Comparison of ENCODE assay signal across 8 mouse cellular contexts in genomic region chr14:60635911-60636607, GRCm38 (mm10). TPM values are rescaled to one million over a fixed set of nuclear protein-coding genes. Genes with fewer than 3 reads are reported as not detected.
DNase-seq lines count a peak whose midpoint lies in the region; ATAC-seq and TF ChIP-seq lines count a peak whose summit lies in the region.

No protein-coding gene starts in this region.

- no peak overlapping the region for H3K27ac ChIP-seq in lung, embryonic 15.5 days
- H3K27ac ChIP-seq in hindbrain, embryonic 10.5 days: peak overlapping the region; percentile 95
- H3K27ac ChIP-seq in limb, embryonic 12.5 days: no peak overlapping the region
- H3K27ac ChIP-seq in olfactory bulb, adult 2 months (ENCODE audit: insufficient read depth, low read depth, low read length): no peak overlapping the region

- peaks cover 38% of the 10 kb centered on the region for H3K4me1 ChIP-seq in lung, embryonic 15.5 days
- H3K4me1 ChIP-seq in hindbrain, embryonic 10.5 days (replicated peaks): peaks cover 77% of the 10 kb centered on the region
- H3K4me1 ChIP-seq in limb, embryonic 12.5 days (replicated peaks): peaks cover 26% of the 10 kb centered on the region
- peaks cover 21% of the 10 kb centered on the region for H3K4me1 ChIP-seq in olfactory bulb, adult 2 months (ENCODE audit: control insufficient read depth, insufficient read depth, low read length)

- H3K4me3 ChIP-seq in lung, embryonic 15.5 days: peak overlapping the region; percentile 60
- peak overlapping the region; percentile 83 for H3K4me3 ChIP-seq in hindbrain, embryonic 10.5 days
- H3K4me3 ChIP-seq in limb, embryonic 12.5 days (replicated peaks): peak overlapping the region; percentile 58
- peak overlapping the region; percentile 11; the same call in 1 of the 2 replicates for H3K4me3 ChIP-seq in olfactory bulb, adult 2 months (ENCODE audit: insufficient read depth, low read depth, low read length)

- H3K4me2 ChIP-seq in lung, embryonic 15.5 days: peak overlapping the region; percentile 89
- peak overlapping the region; percentile 97 for H3K4me2 ChIP-seq in limb, embryonic 12.5 days

- TF ChIP-seq CTCF in olfactory bulb, adult 2 months (IDR thresholded peaks at IDR 0.05; ENCODE audit: insufficient read depth, low read depth, low read length): no peak

- no peak for DNase-seq in lung, postnatal 4 days
- DNase-seq in hindbrain, embryonic 10.5 days (ENCODE audit: low spot score): peak; percentile 44
- no peak for DNase-seq in ovary, postnatal 36 days (ENCODE audit: low spot score)
- DNase-seq in layer of hippocampus, adult 11-12 months (ENCODE audit: low spot score): no peak
- DNase-seq in cerebellum, adult 11 months: no peak

- H3K27me3 ChIP-seq in lung, embryonic 15.5 days: peaks cover 12% of the 10 kb centered on the region
- H3K27me3 ChIP-seq in hindbrain, embryonic 10.5 days (ENCODE audit: insufficient read depth, poor library complexity, severe bottlenecking): 0 out of 2 replicates have a peak, but pooled peaks cover 3% of the 10 kb centered on the region
- peaks cover 8% of the 10 kb centered on the region; the same call in 1 of the 2 replicates for H3K27me3 ChIP-seq in limb, embryonic 12.5 days

- ATAC-seq in lung, embryonic 15.5 days (ENCODE audit: borderline replicate concordance, extremely low read depth, low FRiP score, low TSS enrichment): no peak
- ATAC-seq in limb, embryonic 12.5 days (ENCODE audit: insufficient number of reproducible peaks, insufficient read depth, low FRiP score, low TSS enrichment, low read depth): no peak

- H3K9ac ChIP-seq in lung, embryonic 15.5 days: no peak overlapping the region
- no peak overlapping the region for H3K9ac ChIP-seq in limb, embryonic 12.5 days (replicated peaks)

- no peaks in the 10 kb centered on the region for H3K36me3 ChIP-seq in lung, embryonic 15.5 days
- peaks cover 34% of the 10 kb centered on the region for H3K36me3 ChIP-seq in hindbrain, embryonic 10.5 days
- H3K36me3 ChIP-seq in limb, embryonic 12.5 days: no peaks in the 10 kb centered on the region

- 16% methylated on average over 14 of the region's 14 CpGs for WGBS in lung, embryonic 15.5 days
- WGBS in hindbrain, embryonic 10.5 days: 7% methylated on average over 14 of the region's 14 CpGs
- WGBS in limb, embryonic 12.5 days: 11% methylated on average over 14 of the region's 14 CpGs
- WGBS in olfactory bulb, adult 2 months: 18% methylated on average over 14 of the region's 14 CpGs

- no peak for TF ChIP-seq POLR2A in olfactory bulb, adult 2 months (IDR thresholded peaks at IDR 0.05; ENCODE audit: insufficient read depth, low read depth, low read length)

- H3K9me3 ChIP-seq in lung, embryonic 15.5 days: no peaks in the 10 kb centered on the region
- H3K9me3 ChIP-seq in hindbrain, embryonic 10.5 days: no peaks in the 10 kb centered on the region
- H3K9me3 ChIP-seq in limb, embryonic 12.5 days: no peaks in the 10 kb centered on the region

RNA-seq across cellular contexts. Expression of gene Spata13, which starts 2.3 kb away (rescaled TPM):
- 16.1 and 18.1 TPM in 2 replicates for polyA plus RNA-seq in lung, embryonic 15.5 days (2015; fragmentation: Nextera tagmentation; extraction: Ambion mirVana)
- polyA plus RNA-seq in hindbrain, embryonic 10.5 days (2016; fragmentation: Nextera tagmentation; extraction: Ambion mirVana): 56.7 and 66.0 TPM in 2 replicates
- polyA plus RNA-seq in limb, embryonic 12.5 days (2016; fragmentation: Nextera tagmentation; extraction: Ambion mirVana): 10.5 and 14.2 TPM in 2 replicates
- not detected in 2 replicates for polyA plus RNA-seq in olfactory bulb, adult 2 months (2012; ENCODE audit: insufficient read depth, insufficient read length, low replicate concordance, missing spikeins)

Comparison
In these comparisons a context has a peak if more than half of its experiments do, and no peak if none do; other contexts are left out.
1. H3K4me3 ChIP-seq: peak in every context shown above with its lines; median percentile 83 in hindbrain, embryonic 10.5 days; 60 in lung, embryonic 15.5 days; 58 in limb, embryonic 12.5 days; 11 in olfactory bulb, adult 2 months.